Mouse (Mus musculus): ENCODE data around the gene Ep400. TPM values are rescaled to one million over a fixed set of nuclear protein-coding genes. Genes with fewer than 3 reads are reported as not detected.
A peak's percentile ranks its signal among the peaks of the same experiment; 100 is the strongest.
"Not testable (repeated sequence)": the region's sequence is repeated elsewhere in the genome, so short reads cannot be mapped to it uniquely, and the experiment has no call there.

The Ep400 gene
- polyA plus RNA-seq, 1 experiment from 2014 or later = 69.1 TPM

DNA sequence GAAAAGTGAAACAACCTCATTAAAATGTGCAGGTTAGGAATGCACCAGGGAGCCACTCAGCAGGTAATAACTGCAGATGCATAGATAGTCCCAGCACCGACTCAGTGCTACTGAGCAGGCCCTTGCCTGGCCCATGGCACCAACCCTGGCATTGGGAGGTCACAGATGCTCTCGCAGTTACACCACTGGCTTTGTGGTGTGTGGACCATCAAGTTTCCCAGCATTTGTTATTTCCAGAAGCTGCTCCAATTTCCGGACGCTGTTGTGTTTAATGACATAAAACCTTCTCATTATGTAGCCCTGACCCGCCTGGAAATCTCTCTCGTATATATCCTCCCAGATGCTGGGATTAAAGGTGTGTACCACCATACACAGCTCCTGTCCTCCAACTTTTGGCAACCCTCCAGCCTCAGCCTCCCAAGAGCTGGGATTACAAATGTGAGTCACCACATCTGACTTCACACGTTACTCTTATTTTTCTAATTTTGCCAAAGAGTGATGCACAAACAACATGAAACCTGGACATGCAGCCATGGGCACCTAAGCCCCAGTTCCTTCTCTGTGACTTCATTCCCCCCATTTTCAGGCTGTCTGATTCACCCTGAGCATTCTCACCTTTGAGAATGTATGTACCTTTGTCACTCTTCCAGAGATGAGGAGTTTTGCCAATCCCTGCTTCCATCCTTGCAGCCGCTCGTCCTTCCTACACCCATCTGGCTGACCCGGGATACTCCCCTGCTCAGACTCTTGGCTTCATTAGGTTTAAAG lies 10.4 kb upstream of the Ep400 start:
- H3K27me3 ChIP-seq (replicated peaks; ENCODE audit: control insufficient read depth, insufficient read depth, low read length) = no peaks in the 10 kb centered on the region
- no peaks in the 10 kb centered on the region for H3K9me3 ChIP-seq (ENCODE audit: control insufficient read depth, low read length)
- H3K4me2 ChIP-seq (ENCODE audit: low read length) = peak overlapping the region; percentile 61
- H3K9ac ChIP-seq (replicated peaks; ENCODE audit: low read depth, low read length) = peak overlapping the region; percentile 79
- no peak overlapping the region for H3K27ac ChIP-seq (ENCODE audit: low read length)
- H3K36me3 ChIP-seq (ENCODE audit: control insufficient read depth, insufficient read depth) = peaks cover 10% of the 10 kb centered on the region; the same call in 1 of the 2 replicates
- 51% methylated on average over 10 of the region's 10 CpGs for WGBS
- H3K4me3 ChIP-seq (replicated peaks; ENCODE audit: low read length) = peak overlapping the region; percentile 73
- H3K4me1 ChIP-seq (replicated peaks; ENCODE audit: control insufficient read depth, insufficient read depth, low read length) = peaks cover 16% of the 10 kb centered on the region
- peak; percentile 63 for ATAC-seq

DNA sequence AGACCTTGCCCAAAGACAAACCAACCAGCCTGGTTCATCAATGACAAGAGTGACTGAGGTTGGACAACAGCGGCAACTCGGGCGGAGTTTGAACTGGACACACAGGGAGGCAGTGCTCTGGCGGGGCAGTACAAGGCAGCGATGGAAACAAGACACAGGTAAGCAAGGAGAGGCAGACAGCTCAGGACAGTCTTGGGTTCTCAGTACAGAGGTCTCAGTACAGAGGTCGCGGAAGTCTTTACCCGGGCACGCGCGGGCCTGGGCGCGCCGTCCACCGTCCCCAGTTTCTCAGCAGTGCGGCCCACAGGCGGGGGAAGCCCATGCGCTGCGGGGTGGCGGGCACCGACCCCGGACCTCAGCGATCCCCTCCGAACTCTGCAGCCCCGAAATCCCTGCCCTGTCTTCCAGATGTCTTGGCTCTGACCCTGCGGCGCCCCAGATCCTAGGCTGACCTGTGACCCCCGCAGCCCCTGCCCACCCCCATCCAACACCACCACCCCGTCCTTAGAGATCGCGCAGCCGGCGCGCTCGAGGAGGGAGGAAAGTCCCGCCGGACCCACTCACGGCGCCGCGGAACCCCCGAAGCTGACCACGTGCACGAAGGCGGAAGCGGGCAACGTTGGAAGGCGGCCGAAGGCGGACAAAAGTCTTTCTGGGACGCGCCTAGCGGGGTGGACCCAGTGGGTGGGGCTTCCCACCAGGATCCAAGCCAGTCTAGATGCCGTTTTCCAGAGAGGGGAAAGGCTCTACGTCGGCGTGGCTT lies 9.7 kb upstream of the Ep400 start, which contains the start of gene Pus1:
Gene Pus1 (minus strand): TSS at position 662 of the 763 bp plus-strand sequence.
- peaks cover 6% of the 10 kb centered on the region; the same call in 1 of the 2 replicates for H3K36me3 ChIP-seq (ENCODE audit: control insufficient read depth, insufficient read depth)
- H3K27ac ChIP-seq (ENCODE audit: low read length) = no peak within 1 kb of the TSS
- peak; percentile 86 for ATAC-seq
- H3K9me3 ChIP-seq (ENCODE audit: control insufficient read depth, low read length) = no peaks in the 10 kb centered on the region
- under 1% methylated on average over 57 of the region's 57 CpGs for WGBS
- peak within 1 kb of the TSS; percentile 61 for H3K4me2 ChIP-seq (ENCODE audit: low read length)
- H3K27me3 ChIP-seq (replicated peaks; ENCODE audit: control insufficient read depth, insufficient read depth, low read length) = no peaks in the 10 kb centered on the region
- H3K4me1 ChIP-seq (replicated peaks; ENCODE audit: control insufficient read depth, insufficient read depth, low read length) = peaks cover 16% of the 10 kb centered on the region
- H3K4me3 ChIP-seq (replicated peaks; ENCODE audit: low read length) = peak within 1 kb of the TSS; percentile 73
- H3K9ac ChIP-seq (replicated peaks; ENCODE audit: low read depth, low read length) = peak within 1 kb of the TSS; percentile 79

DNA sequence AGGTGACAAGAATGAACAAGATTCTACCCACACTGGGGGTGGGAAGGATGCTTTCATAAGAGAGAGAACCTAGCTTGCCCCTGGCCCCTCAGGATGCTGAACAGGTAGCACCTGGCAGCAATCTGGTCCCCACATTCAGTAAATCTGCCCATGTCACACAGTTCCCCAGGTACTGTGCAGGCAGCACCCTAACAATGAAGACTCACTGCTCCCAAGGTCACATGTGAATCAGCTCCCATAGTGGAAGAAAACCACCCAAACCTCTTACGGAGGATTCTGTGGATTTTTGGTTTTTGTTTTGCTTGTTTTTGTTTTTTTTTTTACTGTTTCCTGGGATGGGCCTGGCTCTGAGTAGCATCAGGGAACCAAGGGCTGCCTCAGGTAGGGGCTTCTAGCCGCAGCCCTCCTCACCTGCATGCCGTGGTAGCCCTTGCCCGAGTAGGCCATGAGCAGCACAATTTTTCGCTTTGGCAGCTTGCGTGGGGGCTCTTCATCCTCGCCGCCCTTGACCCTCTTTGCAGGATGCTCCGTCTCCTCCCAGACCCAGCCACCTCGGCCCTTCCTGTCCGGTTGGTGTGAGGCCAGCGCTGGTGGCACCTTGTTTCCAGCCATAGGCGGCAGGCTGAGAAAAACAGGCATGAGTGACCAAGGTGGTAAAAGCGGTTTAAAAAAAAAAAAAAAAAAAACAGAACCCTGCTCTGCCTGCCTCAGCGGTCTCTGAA lies 8.9 kb upstream of the Ep400 start:
- no peak for ATAC-seq
- WGBS = 16% methylated on average over 15 of the region's 15 CpGs
- peaks cover 4% of the 10 kb centered on the region; the same call in 1 of the 2 replicates for H3K36me3 ChIP-seq (ENCODE audit: control insufficient read depth, insufficient read depth)
- H3K9ac ChIP-seq (replicated peaks; ENCODE audit: low read depth, low read length) = peak overlapping the region; percentile 79
- no peak overlapping the region for H3K27ac ChIP-seq (ENCODE audit: low read length)
- no peaks in the 10 kb centered on the region for H3K9me3 ChIP-seq (ENCODE audit: control insufficient read depth, low read length)
- peak overlapping the region; percentile 61 for H3K4me2 ChIP-seq (ENCODE audit: low read length)
- H3K4me3 ChIP-seq (replicated peaks; ENCODE audit: low read length) = peak overlapping the region; percentile 73
- H3K4me1 ChIP-seq (replicated peaks; ENCODE audit: control insufficient read depth, insufficient read depth, low read length) = peaks cover 16% of the 10 kb centered on the region
- H3K27me3 ChIP-seq (replicated peaks; ENCODE audit: control insufficient read depth, insufficient read depth, low read length) = no peaks in the 10 kb centered on the region

DNA sequence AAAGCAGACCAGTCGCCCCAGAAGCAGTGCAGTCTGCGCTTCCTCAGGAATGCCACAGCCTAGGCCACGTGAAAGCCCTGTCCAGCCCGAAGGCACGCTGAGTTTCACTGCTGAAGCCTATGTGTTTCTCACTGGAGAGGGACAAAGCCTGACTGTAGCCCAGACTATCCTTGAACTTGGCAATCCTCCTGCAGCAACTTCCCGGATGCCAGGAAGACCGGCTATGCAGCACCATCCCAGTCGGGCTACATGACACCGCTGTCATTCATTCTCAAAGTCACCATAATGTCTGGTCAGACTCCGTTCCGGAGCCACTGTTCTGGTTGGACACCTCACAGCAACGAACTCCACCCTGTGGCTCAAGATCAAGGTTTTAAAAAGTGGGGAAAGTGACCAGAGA lies 7.7 kb upstream of the Ep400 start:
- H3K4me3 ChIP-seq (replicated peaks; ENCODE audit: low read length) = no peak overlapping the region
- no peaks in the 10 kb centered on the region for H3K9me3 ChIP-seq (ENCODE audit: control insufficient read depth, low read length)
- ATAC-seq = no peak
- H3K4me1 ChIP-seq (replicated peaks; ENCODE audit: control insufficient read depth, insufficient read depth, low read length) = peaks cover 16% of the 10 kb centered on the region
- H3K27ac ChIP-seq (ENCODE audit: low read length) = no peak overlapping the region
- H3K9ac ChIP-seq (replicated peaks; ENCODE audit: low read depth, low read length) = no peak overlapping the region
- 87% methylated on average over 12 of the region's 12 CpGs for WGBS
- H3K4me2 ChIP-seq (ENCODE audit: low read length) = no peak overlapping the region
- H3K27me3 ChIP-seq (replicated peaks; ENCODE audit: control insufficient read depth, insufficient read depth, low read length) = no peaks in the 10 kb centered on the region
- 0 out of 2 replicates have a peak, but pooled peaks cover 3% of the 10 kb centered on the region for H3K36me3 ChIP-seq (ENCODE audit: control insufficient read depth, insufficient read depth)

DNA sequence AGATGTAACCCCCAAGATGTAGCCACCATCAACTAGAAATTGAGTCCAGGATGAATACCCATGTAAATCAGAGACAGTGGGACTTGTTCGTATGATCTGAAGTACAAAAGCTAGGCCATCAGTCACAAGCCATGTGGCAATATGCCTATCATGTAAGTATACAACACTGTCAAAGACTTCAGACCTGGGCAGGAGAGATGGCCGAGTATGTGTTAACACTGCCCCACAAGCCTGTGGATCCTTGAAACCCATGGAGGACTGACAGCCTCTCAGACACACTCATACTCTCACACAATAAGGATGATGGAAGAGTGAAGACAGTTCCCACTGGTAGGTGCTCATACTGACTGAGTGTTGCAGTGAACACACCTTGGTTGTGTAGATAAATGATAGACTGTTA lies 5.6 kb upstream of the Ep400 start:
- Histone ChIP-seq H3K4me2 (ENCODE audit: low read length) (no peak overlapping the region), H3K36me3 (ENCODE audit: control insufficient read depth, insufficient read depth) (0 out of 2 replicates have a peak, but pooled peaks cover 3% of the 10 kb centered on the region), H3K9me3 (ENCODE audit: control insufficient read depth, low read length) (no peaks in the 10 kb centered on the region), H3K27me3 (replicated peaks; ENCODE audit: control insufficient read depth, insufficient read depth, low read length) (no peaks in the 10 kb centered on the region), H3K4me3 (replicated peaks; ENCODE audit: low read length) (no peak overlapping the region), H3K9ac (replicated peaks; ENCODE audit: low read depth, low read length) (no peak overlapping the region), H3K4me1 (replicated peaks; ENCODE audit: control insufficient read depth, insufficient read depth, low read length) (peaks cover 16% of the 10 kb centered on the region), H3K27ac (ENCODE audit: low read length) (no peak overlapping the region)
- ATAC-seq = no peak
- WGBS = 90% methylated on average over 2 of the region's 2 CpGs

DNA sequence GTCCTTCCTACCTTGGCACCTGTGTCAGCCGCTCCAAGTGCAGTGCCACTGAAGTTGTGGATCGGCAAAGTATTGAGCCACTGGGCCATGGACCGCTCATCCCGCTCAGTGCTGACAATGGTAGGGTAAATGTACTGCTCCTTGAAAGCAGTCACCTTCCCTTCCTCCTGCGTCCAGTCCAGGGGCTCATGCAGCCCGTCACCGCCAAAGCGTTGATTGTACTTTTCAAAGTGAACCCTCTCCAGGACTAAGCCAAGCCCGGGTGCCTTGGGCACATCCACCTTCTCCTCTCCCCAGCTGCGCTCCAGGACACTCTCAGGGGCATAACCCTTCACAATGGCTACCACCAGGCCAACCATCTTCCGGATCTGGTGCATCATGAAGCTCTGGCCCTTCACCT lies 4.0 kb upstream of the Ep400 start:
- Histone ChIP-seq H3K4me1 (replicated peaks; ENCODE audit: control insufficient read depth, insufficient read depth, low read length) (peaks cover 6% of the 10 kb centered on the region), H3K27me3 (replicated peaks; ENCODE audit: control insufficient read depth, insufficient read depth, low read length) (no peaks in the 10 kb centered on the region), H3K27ac (ENCODE audit: low read length) (no peak overlapping the region), H3K4me3 (replicated peaks; ENCODE audit: low read length) (no peak overlapping the region), H3K36me3 (ENCODE audit: control insufficient read depth, insufficient read depth) (0 out of 2 replicates have a peak, but pooled peaks cover 3% of the 10 kb centered on the region), H3K9me3 (ENCODE audit: control insufficient read depth, low read length) (no peaks in the 10 kb centered on the region), H3K4me2 (ENCODE audit: low read length) (no peak overlapping the region), H3K9ac (replicated peaks; ENCODE audit: low read depth, low read length) (no peak overlapping the region)
- 96% methylated on average over 11 of the region's 11 CpGs for WGBS
- no peak for ATAC-seq

DNA sequence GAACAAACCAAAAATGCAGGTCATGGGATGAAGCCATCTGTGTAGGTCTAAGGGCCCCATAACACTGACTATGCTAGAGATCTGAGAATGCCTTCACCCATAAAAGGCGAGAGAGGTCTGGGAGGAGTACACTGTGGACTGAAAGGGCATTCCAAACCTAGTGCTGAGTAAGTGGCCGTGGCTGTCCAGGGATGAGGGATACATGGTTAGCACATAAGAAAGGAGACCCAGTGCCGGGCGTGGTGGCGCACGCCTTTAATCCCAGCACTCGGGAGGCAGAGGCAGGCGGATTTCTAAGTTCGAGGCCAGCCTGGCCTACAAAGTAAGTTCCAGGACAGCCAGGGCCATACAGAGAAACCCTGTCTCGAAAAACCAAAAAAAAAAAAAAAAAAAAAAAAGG lies 2.4 kb upstream of the Ep400 start:
- WGBS = 97% methylated on average over 10 of the region's 10 CpGs
- H3K4me2 ChIP-seq (ENCODE audit: low read length); H3K27me3 ChIP-seq (replicated peaks; ENCODE audit: control insufficient read depth, insufficient read depth, low read length); H3K36me3 ChIP-seq (ENCODE audit: control insufficient read depth, insufficient read depth); ATAC-seq; H3K4me3 ChIP-seq (replicated peaks; ENCODE audit: low read length); H3K9me3 ChIP-seq (ENCODE audit: control insufficient read depth, low read length); H3K9ac ChIP-seq (replicated peaks; ENCODE audit: low read depth, low read length); H3K27ac ChIP-seq (ENCODE audit: low read length): not testable (repeated sequence)
- peaks cover 12% of the 10 kb centered on the region for H3K4me1 ChIP-seq (replicated peaks; ENCODE audit: control insufficient read depth, insufficient read depth, low read length)

DNA sequence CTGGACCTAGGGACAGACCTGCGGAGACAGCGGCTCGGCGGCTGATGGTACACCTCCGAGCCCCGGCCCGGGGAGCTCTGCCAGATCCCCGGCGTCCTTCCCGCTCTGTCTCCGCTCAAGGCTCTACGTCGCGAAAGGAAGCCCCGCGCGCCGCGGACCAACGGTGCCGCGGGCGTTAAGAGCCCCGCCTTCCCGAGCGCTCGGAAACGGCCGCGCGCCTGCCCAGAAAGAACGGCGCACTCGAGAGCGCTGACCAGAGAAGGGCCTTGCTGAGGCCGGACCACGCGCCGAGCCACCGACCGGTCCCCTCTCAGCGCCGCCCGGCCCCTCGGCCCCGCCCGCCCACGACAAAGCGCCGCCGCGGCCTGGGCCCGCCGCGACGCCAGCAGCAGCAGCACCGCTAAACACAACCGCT lies 479 bp downstream of the Ep400 start:
- Histone ChIP-seq H3K4me3 (replicated peaks; ENCODE audit: low read length) (peak overlapping the region; percentile 95), H3K9ac (replicated peaks; ENCODE audit: low read depth, low read length) (peak overlapping the region; percentile 93), H3K27me3 (replicated peaks; ENCODE audit: control insufficient read depth, insufficient read depth, low read length) (no peaks in the 10 kb centered on the region), H3K4me1 (replicated peaks; ENCODE audit: control insufficient read depth, insufficient read depth, low read length) (peaks cover 12% of the 10 kb centered on the region), H3K4me2 (ENCODE audit: low read length) (peak overlapping the region; percentile 58), H3K9me3 (ENCODE audit: control insufficient read depth, low read length) (no peaks in the 10 kb centered on the region), H3K36me3 (ENCODE audit: control insufficient read depth, insufficient read depth) (no peaks in the 10 kb centered on the region), H3K27ac (ENCODE audit: low read length) (peak overlapping the region; percentile 96)
- WGBS = under 1% methylated on average over 47 of the region's 58 CpGs
- ATAC-seq = peak; percentile 45; the same call in 1 of the 2 replicates

DNA sequence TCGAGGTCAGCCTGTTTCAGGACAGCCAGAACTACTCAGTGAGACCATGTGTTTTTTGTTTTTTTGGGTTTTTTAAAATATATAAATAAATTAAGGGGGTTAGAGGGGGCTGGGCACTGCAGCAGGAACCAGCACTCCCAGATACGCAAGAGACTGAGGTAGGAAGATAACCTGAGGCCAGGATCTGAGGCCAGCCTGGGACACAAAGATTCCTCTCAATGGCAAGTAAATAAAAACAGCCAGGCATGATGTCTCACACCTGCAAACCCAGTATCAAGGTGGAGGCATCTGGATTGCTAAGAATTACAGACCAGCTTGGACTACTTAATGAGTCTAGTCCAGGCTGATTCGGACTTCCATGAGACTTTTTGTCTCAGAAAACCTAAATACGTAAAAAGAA lies 1.2 kb downstream of the Ep400 start:
- H3K27ac ChIP-seq (ENCODE audit: low read length) = no peak overlapping the region

More for the DNA sequence above, 1.2 kb downstream of the Ep400 start:
- Histone ChIP-seq H3K9me3 (ENCODE audit: control insufficient read depth, low read length) (no peaks in the 10 kb centered on the region), H3K36me3 (ENCODE audit: control insufficient read depth, insufficient read depth) (no peaks in the 10 kb centered on the region), H3K9ac (replicated peaks; ENCODE audit: low read depth, low read length) (peak overlapping the region; percentile 93), H3K27me3 (replicated peaks; ENCODE audit: control insufficient read depth, insufficient read depth, low read length) (no peaks in the 10 kb centered on the region), H3K4me2 (ENCODE audit: low read length) (peak overlapping the region; percentile 51), H3K4me1 (replicated peaks; ENCODE audit: control insufficient read depth, insufficient read depth, low read length) (peaks cover 12% of the 10 kb centered on the region), H3K4me3 (replicated peaks; ENCODE audit: low read length) (peak overlapping the region; percentile 95)
- WGBS = 54% methylated on average over 4 of the region's 4 CpGs
- no peak for ATAC-seq
